Mouse (Mus musculus) C2C12 (cell line): ENCODE measurements around the gene Nt5c2. TPM values are rescaled to one million over a fixed set of nuclear protein-coding genes. Genes with fewer than 3 reads are reported as not detected.

Source experiments
- H3K27me3 ChIP-seq: one replicate; pipeline ENCODE4 v1.6.1; 2011; ENCODE audit not compliant: control insufficient read depth, insufficient read depth, insufficient read length
- H3K36me3 ChIP-seq: one replicate; pipeline ENCODE4 v1.6.1; 2011; ENCODE audit not compliant: control insufficient read depth, insufficient read depth
- H3K4me3 ChIP-seq: one replicate; pipeline ENCODE4 v1.5.1; 2011; ENCODE audit warnings: mild to moderate bottlenecking, control low read depth; ENCODE audit not compliant: poor library complexity, insufficient read depth, severe bottlenecking
- H3K79me2 ChIP-seq: one replicate; pipeline ENCODE4 v1.6.1; 2011; ENCODE audit not compliant: control insufficient read depth, insufficient read depth
- H3K79me3 ChIP-seq: one replicate; pipeline ENCODE4 v1.6.1; 2011; ENCODE audit warnings: low read depth, control low read depth
- H3ac ChIP-seq: one replicate; pipeline ENCODE3; 2011; ENCODE audit warnings: low read depth; ENCODE audit not compliant: control insufficient read depth, insufficient read length
- CEBPB ChIP-seq: IDR thresholded peaks from one replicate; pipeline ENCODE4 v1.6.1; 2011; ENCODE audit warnings: low read depth, mild to moderate bottlenecking, control low read depth, moderate library complexity
- CTCF ChIP-seq: IDR thresholded peaks from one replicate; pipeline ENCODE4 v1.5.1; 2011; ENCODE audit not compliant: control insufficient read depth, insufficient read depth, insufficient read length
- FOSL1 ChIP-seq: IDR thresholded peaks from one replicate; pipeline ENCODE4 v1.8.0; 2011; ENCODE audit warnings: mild to moderate bottlenecking, low read length; ENCODE audit not compliant: poor library complexity, insufficient read depth, severe bottlenecking
- MAX ChIP-seq: IDR thresholded peaks from one replicate; pipeline ENCODE4 v1.6.1; 2011; ENCODE audit warnings: mild to moderate bottlenecking, control low read depth
- MYOD1 ChIP-seq: IDR thresholded peaks from one replicate; pipeline ENCODE4 v1.6.1; 2011; ENCODE audit warnings: low read depth; ENCODE audit not compliant: control insufficient read depth, insufficient read length
- MYOG ChIP-seq: IDR thresholded peaks from one replicate; pipeline ENCODE4 v1.6.1; 2011; ENCODE audit not compliant: control insufficient read depth, insufficient read length; ENCODE audit errors: extremely low read depth
- USF1 ChIP-seq: IDR thresholded peaks from one replicate; pipeline ENCODE4 v1.6.1; 2011; ENCODE audit warnings: low read depth, mild to moderate bottlenecking, control low read depth, moderate library complexity
- polyA plus RNA-seq: library from polyadenylated mRNA; unstranded; fragments of >200 nt; fragmentation: generic; extraction: Trizol; gene quantifications from one replicate; pipeline ENCODE4 v1.2.1, GENCODE M21; 2012; ENCODE audit warnings: missing spikeins

Nt5c2 gene
- polyA plus RNA-seq, 1 experiment: 18.2 TPM

DNA sequence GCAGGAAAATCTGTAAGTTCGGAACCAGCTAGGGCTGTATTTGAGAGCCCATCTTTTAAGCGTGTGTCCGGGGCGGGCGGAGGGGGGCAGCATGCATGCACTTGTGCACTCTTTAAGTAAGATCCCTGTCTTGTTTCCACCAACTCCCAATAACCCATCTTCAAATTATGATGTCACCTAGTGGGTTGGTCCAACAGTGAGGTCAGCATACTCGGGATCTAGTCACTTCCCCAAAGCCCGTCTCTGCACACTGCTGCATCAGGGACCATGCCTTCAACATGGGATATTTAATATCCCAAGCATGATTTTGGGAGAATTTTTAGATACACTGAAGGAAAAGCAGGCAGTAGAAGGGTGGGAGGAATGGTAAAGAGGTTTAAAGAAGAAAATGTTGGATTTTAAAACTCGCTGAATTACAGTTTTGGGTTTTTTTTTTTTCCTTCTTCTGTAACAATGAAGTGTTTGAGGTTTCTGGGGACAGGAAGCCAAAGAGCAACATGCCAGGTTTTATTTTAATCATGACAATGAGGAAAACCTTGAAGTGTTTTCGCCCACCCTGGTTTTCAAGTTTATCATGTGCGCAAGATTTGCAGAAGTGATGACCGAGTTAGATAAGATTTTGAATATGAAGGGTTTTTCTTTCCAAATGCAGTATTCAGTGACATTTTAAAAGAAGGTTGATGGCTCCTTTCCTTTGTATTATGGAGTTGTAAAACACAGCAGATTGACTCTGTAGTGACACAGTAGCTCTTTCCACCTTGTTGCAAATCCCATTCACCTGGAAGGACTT, 177.5 kb downstream of the Nt5c2 start:
- Histone ChIP-seq H3K36me3 (no peaks in the 10 kb centered on the region), H3ac (no peak overlapping the region), H3K79me3 (no peaks in the 10 kb centered on the region), H3K4me3 (no peak overlapping the region), H3K79me2 (no peaks in the 10 kb centered on the region), H3K27me3 (no peaks in the 10 kb centered on the region)
- TF ChIP-seq MYOD1 (no peak), MYOG (no peak), MAX (no peak), FOSL1 (no peak), USF1 (no peak), CEBPB (no peak), CTCF (no peak)

DNA sequence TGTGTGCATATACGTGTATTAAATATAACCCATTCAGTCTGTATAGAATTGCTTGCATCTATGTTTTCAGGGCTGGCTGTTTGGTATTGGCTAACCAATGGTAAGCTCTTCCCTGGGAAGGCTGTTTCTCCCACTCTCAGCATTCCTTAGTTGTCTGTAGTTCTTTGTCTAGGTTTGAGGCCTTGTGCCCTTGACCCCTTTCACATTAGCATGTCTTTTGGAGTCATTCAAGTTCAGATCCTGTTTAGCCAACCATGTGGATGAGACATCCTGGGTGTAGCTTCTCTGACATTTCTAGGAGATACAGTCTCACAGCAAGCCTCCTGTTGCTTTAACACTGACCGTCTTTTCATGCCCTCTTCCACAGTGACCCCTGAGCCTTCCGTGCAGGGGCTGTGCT, 178.9 kb downstream of the Nt5c2 start:
- Histone ChIP-seq H3K4me3 (no peak overlapping the region), H3K79me3 (no peaks in the 10 kb centered on the region), H3K79me2 (no peaks in the 10 kb centered on the region), H3ac (no peak overlapping the region), H3K36me3 (no peaks in the 10 kb centered on the region), H3K27me3 (no peaks in the 10 kb centered on the region)
- TF ChIP-seq MYOG (no peak), MYOD1 (no peak), MAX (no peak), FOSL1 (no peak), CEBPB (no peak), CTCF (no peak), USF1 (no peak)

GRCm38 (mm10) chr19:46835339-46835738, 179.6 kb downstream of the Nt5c2 start:
- TF ChIP-seq MAX: no peak
- TF ChIP-seq MYOD1: no peak
- no peak for TF ChIP-seq CTCF
- no peak for TF ChIP-seq FOSL1
- TF ChIP-seq MYOG: no peak
- TF ChIP-seq CEBPB: no peak
- H3ac ChIP-seq: no peak overlapping the region
- no peaks in the 10 kb centered on the region for H3K27me3 ChIP-seq
- H3K36me3 ChIP-seq: no peaks in the 10 kb centered on the region
- no peaks in the 10 kb centered on the region for H3K79me2 ChIP-seq
- no peak overlapping the region for H3K4me3 ChIP-seq
- H3K79me3 ChIP-seq: no peaks in the 10 kb centered on the region

DNA sequence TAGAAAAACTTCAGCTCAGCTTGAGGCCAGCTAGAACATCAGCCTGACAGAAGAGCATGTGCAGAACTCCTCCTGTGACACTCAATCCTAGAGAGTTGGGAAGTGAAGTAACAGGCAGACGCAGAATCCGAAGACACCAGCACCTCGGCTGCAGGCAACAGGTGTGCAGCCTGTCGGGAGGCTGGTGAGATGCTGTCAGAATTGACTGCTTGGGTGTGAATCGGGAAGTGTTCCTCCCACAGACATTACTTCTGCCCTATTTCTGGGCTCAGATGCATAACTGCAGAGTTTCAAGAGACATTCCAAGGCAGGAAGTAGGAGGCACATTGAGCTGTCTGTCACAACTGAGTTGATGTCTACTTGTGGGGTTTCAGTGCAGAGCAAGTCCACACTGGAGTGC, 180.7 kb downstream of the Nt5c2 start:
- Histone ChIP-seq H3ac (no peak overlapping the region), H3K36me3 (no peaks in the 10 kb centered on the region), H3K27me3 (no peaks in the 10 kb centered on the region), H3K4me3 (no peak overlapping the region), H3K79me2 (no peaks in the 10 kb centered on the region), H3K79me3 (no peaks in the 10 kb centered on the region)
- TF ChIP-seq MYOD1: no peak
- TF ChIP-seq CEBPB: no peak
- no peak for TF ChIP-seq USF1
- TF ChIP-seq MAX: no peak
- no peak for TF ChIP-seq CTCF
- no peak for TF ChIP-seq FOSL1
- no peak for TF ChIP-seq MYOG

Other genes starting within 250 kb of the Nt5c2 start
- gene Ina, start 455 bp downstream of the Nt5c2 start, polyA plus RNA-seq: not detected
- 5.5 TPM for gene Pcgf6, start 35.8 kb upstream of the Nt5c2 start, polyA plus RNA-seq
- 3.6 TPM for gene Taf5, start 52.6 kb upstream of the Nt5c2 start, polyA plus RNA-seq
- 1,106 TPM for gene Usmg5, start 75.5 kb upstream of the Nt5c2 start, polyA plus RNA-seq
- gene Pdcd11, start 75.6 kb upstream of the Nt5c2 start, polyA plus RNA-seq: 21.0 TPM
- 1.5 TPM for gene Calhm2, start 123.1 kb upstream of the Nt5c2 start, polyA plus RNA-seq
- not detected for gene Calhm1, start 129.1 kb upstream of the Nt5c2 start, polyA plus RNA-seq
- gene Calhm3, start 142.6 kb upstream of the Nt5c2 start, polyA plus RNA-seq: not detected
- gene Neurl1a, start 163.7 kb upstream of the Nt5c2 start, polyA plus RNA-seq: 3.7 TPM